In genomic region chr7:27110327-27110726, GRCm38 (mm10) we compare ENCODE assay signal across 23 mouse cellular contexts. TPM values are rescaled to one million over a fixed set of nuclear protein-coding genes. Genes with fewer than 3 reads are reported as not detected.
"Had no signal": no experiment of that assay in that cellular context is flagged by ENCODE, and none has a peak within 500 bp of the region (broad histone marks: within the 10 kb centered on the region; RNA-seq: fewer than 3 reads in every experiment).

No protein-coding gene starts in this region.

- H3K9ac ChIP-seq: limb, embryonic 12.5 days; liver, embryonic 12.5 days; liver, embryonic 15.5 days; neural tube, embryonic 12.5 days; neural tube, embryonic 15.5 days had no signal

- H3K4me1 ChIP-seq: liver, embryonic 12.5 days; liver, embryonic 15.5 days; neural tube, embryonic 12.5 days; neural tube, embryonic 15.5 days had no signal

- DNase-seq: kidney, adult 2 months; kidney, postnatal 25 days; layer of hippocampus, adult 9-11 months; liver; midbrain, embryonic 14.5 days; right cerebral cortex, adult 18-20 months; right cerebral cortex, postnatal 14 days; right cerebral cortex, postnatal 4 days; thymus, adult 2 months; thymus, postnatal 14 days had no signal

- H3K27ac ChIP-seq: kidney, postnatal 0 days; layer of hippocampus, adult 2 months; limb, embryonic 12.5 days; liver, embryonic 12.5 days; liver, embryonic 15.5 days; neural tube, embryonic 12.5 days; neural tube, embryonic 15.5 days had no signal

- H3K4me3 ChIP-seq: layer of hippocampus, adult 2 months; limb, embryonic 12.5 days; liver, embryonic 12.5 days; liver, embryonic 15.5 days; neural tube, embryonic 12.5 days; neural tube, embryonic 15.5 days had no signal

- ATAC-seq: intestine, postnatal 0 days; liver, embryonic 12.5 days had no signal

- H3K9me3 ChIP-seq: limb, embryonic 12.5 days; liver, embryonic 15.5 days; neural tube, embryonic 12.5 days; neural tube, embryonic 15.5 days had no signal

- H3K27me3 ChIP-seq: liver, embryonic 12.5 days; liver, embryonic 15.5 days; neural tube, embryonic 12.5 days; neural tube, embryonic 15.5 days had no signal

- H3K4me2 ChIP-seq: limb, embryonic 12.5 days; liver, embryonic 12.5 days; liver, embryonic 15.5 days; midbrain, embryonic 11.5 days; neural tube, embryonic 12.5 days; neural tube, embryonic 15.5 days had no signal

- H3K36me3 ChIP-seq: limb, embryonic 12.5 days; liver, embryonic 12.5 days; liver, embryonic 15.5 days; neural tube, embryonic 12.5 days; neural tube, embryonic 15.5 days had no signal

RNA-seq across cellular contexts. Expression of gene Cyp2f2, which starts 9.4 kb away (rescaled TPM):
- polyA plus RNA-seq: intestine, embryonic 14.5 days; kidney, embryonic 14.5 days; limb, embryonic 12.5 days; liver, embryonic 12.5 days; midbrain, embryonic 11.5 days; midbrain, embryonic 14.5 days; neural tube, embryonic 12.5 days; neural tube, embryonic 15.5 days had no signal

RNA-seq across cellular contexts. Expression of gene Cyp2t4, which starts 43.2 kb away (rescaled TPM):
- polyA plus RNA-seq: intestine, postnatal 0 days; kidney, adult 2 months; kidney, embryonic 14.5 days; kidney, postnatal 0 days; large intestine, adult 2 months; limb, embryonic 12.5 days; liver, embryonic 12.5 days; liver, embryonic 15.5 days; stomach, embryonic 14.5 days had no signal
